Mouse (Mus musculus): Measurements from ENCODE around the gene Pax7. TPM values are rescaled to one million over a fixed set of nuclear protein-coding genes. Genes with fewer than 3 reads are reported as not detected.

Pax7 gene
- polyA plus RNA-seq, 1 experiment from 2014 or later: not detected

DNA sequence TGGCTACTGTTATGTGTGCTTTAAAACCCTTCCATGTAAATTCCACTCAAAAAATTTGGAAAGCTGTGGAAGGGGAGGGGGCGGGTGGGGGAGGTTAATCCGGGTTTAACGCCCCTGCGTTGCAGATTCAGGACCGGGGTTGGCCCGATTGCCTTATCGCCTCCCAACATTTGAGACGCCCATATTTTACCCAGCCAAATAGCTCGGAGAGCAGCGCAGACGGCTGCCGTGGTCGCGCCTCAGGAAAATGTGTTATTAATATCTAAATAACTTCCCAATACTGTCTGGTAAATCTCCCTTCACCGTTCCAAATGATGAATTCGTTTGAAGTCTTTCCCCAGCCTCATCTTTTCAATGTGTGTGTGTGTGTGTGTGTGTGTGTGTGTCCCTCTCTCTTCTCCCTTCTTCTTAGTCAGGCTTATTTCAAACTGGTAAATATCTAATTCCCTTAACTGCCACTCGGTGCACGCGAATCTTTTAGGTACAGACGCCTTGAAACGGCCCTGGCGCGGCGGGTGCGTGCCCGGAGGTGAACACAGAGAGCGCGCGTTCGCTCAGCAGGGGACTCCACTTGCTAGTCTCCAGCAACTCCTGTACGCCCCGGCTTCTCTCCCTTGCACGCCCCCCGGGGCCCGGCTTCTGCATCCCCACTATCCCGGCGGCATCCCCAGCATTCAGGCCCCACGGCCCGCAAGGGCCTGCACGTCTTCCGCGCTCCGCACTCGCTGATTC is 10.0 kb downstream of the Pax7 start:
- Histone ChIP-seq H3K36me3 (no peaks in the 10 kb centered on the region), H3K4me1 (replicated peaks) (no peaks in the 10 kb centered on the region), H3K4me2 (no peak overlapping the region), H3K9ac (no peak overlapping the region), H3K4me3 (replicated peaks) (no peak overlapping the region), H3K27ac (no peak overlapping the region), H3K27me3 (peaks cover 100% of the 10 kb centered on the region), H3K9me3 (replicated peaks) (no peaks in the 10 kb centered on the region)
- WGBS (ENCODE audit: insufficient replicate concordance): 3% methylated on average over 44 of the region's 44 CpGs
- DNase-seq (no peak), ATAC-seq (ENCODE audit: low read depth) (no peak)

DNA sequence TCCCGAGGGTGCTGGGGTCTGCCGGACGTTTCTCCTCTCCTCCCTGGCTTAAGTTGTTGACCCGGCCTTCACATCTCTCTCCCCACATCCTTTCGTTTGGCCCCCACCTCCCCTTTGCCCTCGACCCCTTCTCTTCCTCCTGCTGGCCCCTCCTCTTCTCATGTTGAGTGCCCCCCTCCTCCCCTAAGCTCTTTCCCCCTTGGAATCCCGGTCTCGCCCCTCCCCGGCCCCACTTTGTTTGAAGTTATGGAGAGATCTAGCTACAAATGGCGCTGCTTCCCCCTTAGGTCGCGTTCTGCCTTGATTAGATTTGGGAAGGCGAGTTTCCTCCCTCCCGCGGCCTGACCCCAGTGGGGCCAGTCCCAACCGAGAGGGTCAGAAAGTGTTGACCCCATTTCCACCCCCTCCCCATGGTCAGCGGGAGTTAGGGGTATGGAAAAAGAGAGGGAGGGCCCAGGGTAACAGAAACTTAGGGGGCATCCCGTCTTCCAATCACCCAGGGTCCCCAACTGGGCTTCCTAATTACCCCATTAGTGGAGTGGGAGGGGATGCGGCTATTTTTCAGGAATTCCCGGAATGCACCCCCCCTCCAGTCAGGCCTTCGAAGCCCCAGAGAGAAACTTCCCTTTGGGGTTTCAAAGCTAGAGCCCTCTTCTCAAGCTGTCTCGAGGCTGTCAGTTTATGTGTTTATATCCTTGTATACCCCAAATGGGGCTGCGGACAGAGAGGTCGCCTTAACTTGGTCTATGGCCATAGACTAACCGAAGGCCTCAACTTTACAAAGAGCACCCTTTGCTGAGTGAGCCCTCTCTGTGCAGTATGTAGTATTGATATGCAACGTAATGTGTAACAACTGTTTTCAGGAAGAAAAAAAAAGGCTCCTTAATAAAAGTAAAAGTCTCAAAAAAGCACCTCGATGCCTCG is 10.9 kb downstream of the Pax7 start:
- H3K9ac ChIP-seq: no peak overlapping the region
- 2% methylated on average over 28 of the region's 28 CpGs for WGBS (ENCODE audit: insufficient replicate concordance)
- no peaks in the 10 kb centered on the region for H3K4me1 ChIP-seq (replicated peaks)
- no peak overlapping the region for H3K4me2 ChIP-seq
- ATAC-seq (ENCODE audit: low read depth): no peak
- no peak overlapping the region for H3K27ac ChIP-seq
- no peaks in the 10 kb centered on the region for H3K9me3 ChIP-seq (replicated peaks)
- H3K27me3 ChIP-seq: peaks cover 100% of the 10 kb centered on the region
- no peaks in the 10 kb centered on the region for H3K36me3 ChIP-seq
- no peak for DNase-seq
- H3K4me3 ChIP-seq (replicated peaks): no peak overlapping the region

DNA sequence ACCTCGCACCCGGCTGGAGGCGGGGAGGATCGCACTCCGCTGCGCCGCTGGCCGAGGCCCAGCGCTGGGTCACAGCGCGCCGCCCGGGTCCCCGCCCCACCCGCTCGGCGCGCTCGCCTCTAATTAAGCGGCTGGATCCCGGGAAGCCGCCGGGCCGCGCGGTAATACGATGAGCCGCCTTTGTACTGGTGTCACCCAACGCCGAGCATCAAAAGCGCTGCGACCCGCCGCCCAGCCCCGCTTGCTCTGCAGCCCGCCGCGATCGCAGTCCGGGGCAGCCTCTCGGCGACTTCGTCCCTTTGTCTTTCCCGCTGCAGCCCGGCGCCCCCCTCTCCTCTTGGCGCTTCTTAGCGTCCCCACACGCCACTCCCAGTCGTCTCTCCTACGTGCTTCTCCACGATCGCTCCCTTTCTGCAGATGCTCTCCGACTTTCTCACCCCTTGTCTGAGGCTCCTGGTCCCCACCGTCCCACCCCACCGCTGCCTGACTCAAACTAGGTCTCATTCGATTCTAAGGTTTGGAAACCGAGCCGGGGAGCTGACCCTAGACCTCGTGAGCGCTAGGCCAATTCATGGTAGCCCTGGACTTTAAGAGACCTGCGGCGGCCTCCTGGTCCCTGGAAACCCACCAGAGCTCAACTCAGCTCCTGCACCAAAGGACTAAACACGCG is 11.7 kb downstream of the Pax7 start:
- no peak overlapping the region for H3K4me3 ChIP-seq (replicated peaks)
- no peak for DNase-seq
- H3K9ac ChIP-seq: no peak overlapping the region
- H3K9me3 ChIP-seq (replicated peaks): no peaks in the 10 kb centered on the region
- WGBS (ENCODE audit: insufficient replicate concordance): 2% methylated on average over 65 of the region's 65 CpGs
- H3K36me3 ChIP-seq: no peaks in the 10 kb centered on the region
- no peak for ATAC-seq (ENCODE audit: low read depth)
- H3K27me3 ChIP-seq: peaks cover 100% of the 10 kb centered on the region
- H3K4me1 ChIP-seq (replicated peaks): no peaks in the 10 kb centered on the region
- no peak overlapping the region for H3K4me2 ChIP-seq
- no peak overlapping the region for H3K27ac ChIP-seq

DNA sequence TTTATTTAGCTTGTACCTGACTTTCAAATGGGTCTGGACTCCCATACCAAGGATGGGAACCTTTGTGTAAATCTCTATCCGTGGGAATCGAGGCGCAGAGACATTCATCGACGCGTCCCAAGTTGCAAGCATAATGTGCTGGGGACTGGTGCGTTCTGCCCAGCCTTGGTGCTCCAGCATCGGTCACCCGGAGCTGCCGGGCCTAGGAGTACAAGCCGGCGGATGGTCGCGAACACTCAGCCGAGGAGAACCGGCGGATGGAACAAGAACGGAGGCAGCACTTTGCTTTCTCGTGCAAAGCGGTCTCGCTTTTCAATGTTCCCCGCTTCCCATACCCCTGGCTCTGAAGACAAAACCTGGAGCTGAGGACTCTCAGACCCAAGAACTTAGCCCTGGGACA is 12.3 kb downstream of the Pax7 start:
- H3K4me2 ChIP-seq: no peak overlapping the region
- 4% methylated on average over 22 of the region's 22 CpGs for WGBS (ENCODE audit: insufficient replicate concordance)
- ATAC-seq (ENCODE audit: low read depth) (no peak), DNase-seq (no peak)
- no peaks in the 10 kb centered on the region for H3K9me3 ChIP-seq (replicated peaks)
- no peak overlapping the region for H3K27ac ChIP-seq
- H3K27me3 ChIP-seq: peaks cover 100% of the 10 kb centered on the region
- H3K4me1 ChIP-seq (replicated peaks): no peaks in the 10 kb centered on the region
- no peaks in the 10 kb centered on the region for H3K36me3 ChIP-seq
- no peak overlapping the region for H3K4me3 ChIP-seq (replicated peaks)
- no peak overlapping the region for H3K9ac ChIP-seq

GRCm38 (mm10) chr4:139819411-139820030 is 13.8 kb downstream of the Pax7 start:
- H3K27ac ChIP-seq: no peak overlapping the region
- H3K4me2 ChIP-seq: no peak overlapping the region
- no peak overlapping the region for H3K4me3 ChIP-seq (replicated peaks)
- no peaks in the 10 kb centered on the region for H3K4me1 ChIP-seq (replicated peaks)
- ATAC-seq (ENCODE audit: low read depth) (no peak), DNase-seq (no peak)
- H3K36me3 ChIP-seq: no peaks in the 10 kb centered on the region
- peaks cover 98% of the 10 kb centered on the region for H3K27me3 ChIP-seq
- H3K9me3 ChIP-seq (replicated peaks): no peaks in the 10 kb centered on the region
- no peak overlapping the region for H3K9ac ChIP-seq
- 4% methylated on average over 9 of the region's 9 CpGs for WGBS (ENCODE audit: insufficient replicate concordance)

- Histone ChIP-seq H3K4me3 (replicated peaks) (no peak overlapping the region), H3K36me3 (no peaks in the 10 kb centered on the region), H3K9ac (no peak overlapping the region), H3K4me2 (no peak overlapping the region), H3K27ac (no peak overlapping the region), H3K27me3 (peaks cover 98% of the 10 kb centered on the region), H3K9me3 (replicated peaks) (no peaks in the 10 kb centered on the region), H3K4me1 (replicated peaks) (no peaks in the 10 kb centered on the region)
- no peak for ATAC-seq (ENCODE audit: low read depth)
- WGBS (ENCODE audit: insufficient replicate concordance): 7% methylated on average over 7 of the region's 7 CpGs
- no peak for DNase-seq
Observed at GRCm38 (mm10) chr4:139818163-139818562, 15.2 kb downstream of the Pax7 start.

DNA sequence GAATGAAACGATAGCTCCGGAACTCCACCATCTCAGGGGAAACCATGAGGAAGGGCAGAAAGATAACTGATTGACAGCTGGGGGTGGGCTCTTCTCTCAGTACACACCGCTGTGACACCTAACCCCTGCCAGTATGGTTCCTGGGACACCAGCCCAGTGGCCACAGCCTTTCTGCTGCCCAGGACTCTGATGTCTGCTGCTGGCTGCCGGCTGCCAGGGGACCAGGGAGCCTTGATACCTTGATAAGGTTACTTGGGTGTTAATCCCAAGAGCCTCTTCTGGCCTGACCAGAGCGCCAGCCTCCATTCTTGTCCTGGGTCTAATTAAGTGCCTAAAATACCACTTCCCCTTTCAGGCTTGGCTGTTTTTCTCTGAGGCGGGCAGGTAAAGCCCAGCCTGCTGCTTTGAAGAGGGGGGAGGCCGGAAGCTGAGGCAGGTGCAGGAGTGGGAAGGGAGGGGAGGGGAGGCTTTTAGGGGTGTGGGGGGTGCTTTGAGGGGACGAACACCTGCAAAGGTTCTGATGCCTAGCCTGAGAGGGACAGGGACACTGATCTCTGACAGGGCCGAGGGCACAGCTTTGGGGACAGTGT is 19.9 kb downstream of the Pax7 start:
- ATAC-seq (ENCODE audit: low read depth) (no peak), DNase-seq (no peak)
- H3K4me3 ChIP-seq (replicated peaks): no peak overlapping the region
- H3K27ac ChIP-seq: no peak overlapping the region
- no peaks in the 10 kb centered on the region for H3K9me3 ChIP-seq (replicated peaks)
- H3K36me3 ChIP-seq: no peaks in the 10 kb centered on the region
- H3K4me1 ChIP-seq (replicated peaks): no peaks in the 10 kb centered on the region
- H3K27me3 ChIP-seq: peaks cover 97% of the 10 kb centered on the region
- no peak overlapping the region for H3K4me2 ChIP-seq
- 11% methylated on average over 9 of the region's 9 CpGs for WGBS (ENCODE audit: insufficient replicate concordance)
- no peak overlapping the region for H3K9ac ChIP-seq

DNA sequence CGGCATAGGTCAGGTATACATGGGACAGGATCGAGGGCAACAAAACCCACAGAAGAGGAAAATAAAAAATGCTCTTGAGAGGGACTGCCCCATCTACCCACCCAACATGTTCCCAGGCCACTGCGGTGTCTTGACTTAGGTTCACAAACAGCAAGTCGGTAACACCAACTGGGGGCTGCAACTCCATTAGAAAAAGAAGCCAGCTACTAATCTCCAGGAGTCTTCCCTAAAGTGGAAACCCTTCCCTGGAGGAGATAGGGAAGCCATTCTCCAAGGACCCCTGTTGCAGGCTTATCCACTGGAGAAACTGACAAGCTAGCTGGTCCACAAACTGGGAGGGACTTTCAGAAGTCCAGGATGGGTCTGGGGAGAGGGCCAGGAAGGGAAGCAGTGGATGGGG is 21.4 kb downstream of the Pax7 start:
- no peaks in the 10 kb centered on the region for H3K4me1 ChIP-seq (replicated peaks)
- no peaks in the 10 kb centered on the region for H3K9me3 ChIP-seq (replicated peaks)
- H3K36me3 ChIP-seq: no peaks in the 10 kb centered on the region
- H3K27me3 ChIP-seq: peaks cover 93% of the 10 kb centered on the region
- 37% methylated on average over 4 of the region's 4 CpGs for WGBS (ENCODE audit: insufficient replicate concordance)
- no peak overlapping the region for H3K4me2 ChIP-seq
- no peak overlapping the region for H3K9ac ChIP-seq
- no peak for ATAC-seq (ENCODE audit: low read depth)
- no peak overlapping the region for H3K4me3 ChIP-seq (replicated peaks)
- no peak overlapping the region for H3K27ac ChIP-seq
- no peak for DNase-seq

DNA sequence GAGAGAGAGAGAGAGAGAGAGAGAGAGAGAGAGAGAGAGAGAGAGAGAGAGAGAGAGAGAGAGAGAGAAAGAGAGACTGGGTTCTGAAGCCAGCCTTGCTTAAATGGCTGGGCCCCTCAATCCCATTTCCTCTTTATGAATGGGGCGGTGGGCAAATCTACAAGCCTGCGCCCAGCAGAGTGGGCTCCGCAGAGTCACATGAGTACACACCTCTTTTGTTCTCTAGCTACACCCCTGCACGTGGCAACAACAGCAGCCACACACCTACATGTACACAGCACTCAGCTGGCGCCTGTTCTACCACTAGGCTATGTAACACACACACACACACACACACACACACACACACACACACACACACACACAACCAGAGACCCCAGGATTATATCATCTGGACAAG is 21.9 kb downstream of the Pax7 start:
- no peaks in the 10 kb centered on the region for H3K36me3 ChIP-seq
- no peak overlapping the region for H3K27ac ChIP-seq
- H3K27me3 ChIP-seq: peaks cover 92% of the 10 kb centered on the region
- no peak overlapping the region for H3K4me2 ChIP-seq
- DNase-seq (no peak), ATAC-seq (ENCODE audit: low read depth) (no peak)
- no peaks in the 10 kb centered on the region for H3K9me3 ChIP-seq (replicated peaks)
- H3K4me3 ChIP-seq (replicated peaks): no peak overlapping the region
- no peaks in the 10 kb centered on the region for H3K4me1 ChIP-seq (replicated peaks)
- H3K9ac ChIP-seq: no peak overlapping the region
- 40% methylated on average over 5 of the region's 5 CpGs for WGBS (ENCODE audit: insufficient replicate concordance)

DNA sequence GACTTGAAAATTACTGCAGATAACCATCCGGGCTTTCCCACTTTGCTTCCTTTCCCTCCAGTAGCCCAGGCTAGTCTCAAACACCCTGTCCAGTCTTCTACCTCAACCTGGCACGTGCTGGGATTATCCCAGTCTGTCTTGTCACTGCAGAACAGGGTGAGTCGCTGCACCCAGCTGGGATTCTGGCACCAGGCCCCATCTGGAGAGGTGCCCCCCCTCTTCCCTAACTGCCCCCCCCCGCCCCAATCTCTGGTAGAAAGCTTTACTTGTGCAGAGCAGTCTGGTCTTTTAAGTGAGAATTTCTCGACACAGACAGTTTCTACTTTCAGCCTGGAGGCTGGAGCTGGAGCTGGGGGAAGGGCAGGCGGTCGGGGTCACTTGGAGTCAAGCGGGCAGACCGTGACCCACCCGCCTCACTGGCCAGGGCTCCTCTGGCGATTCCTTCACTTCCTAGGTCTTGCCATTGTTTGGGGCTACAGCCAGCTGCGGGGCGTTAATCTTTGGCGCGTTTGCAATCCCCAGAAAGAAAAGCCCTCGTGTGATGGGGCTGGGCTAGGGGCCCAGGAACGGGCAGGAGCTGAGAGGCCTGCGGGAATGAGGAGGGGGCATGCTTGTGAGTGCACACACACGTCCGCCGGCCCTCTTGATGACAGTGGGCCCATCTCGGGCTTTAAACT is 22.4 kb downstream of the Pax7 start:
- WGBS (ENCODE audit: insufficient replicate concordance): 9% methylated on average over 22 of the region's 22 CpGs
- no peak overlapping the region for H3K4me2 ChIP-seq
- DNase-seq: no peak

More for the DNA sequence above, 22.4 kb downstream of the Pax7 start:
- Histone ChIP-seq H3K36me3 (no peaks in the 10 kb centered on the region), H3K9me3 (replicated peaks) (no peaks in the 10 kb centered on the region), H3K9ac (no peak overlapping the region), H3K4me1 (replicated peaks) (no peaks in the 10 kb centered on the region), H3K27me3 (peaks cover 92% of the 10 kb centered on the region), H3K4me3 (replicated peaks) (no peak overlapping the region), H3K27ac (no peak overlapping the region)
- ATAC-seq (ENCODE audit: low read depth): no peak
